Mouse (Mus musculus) T-helper 1 cell (primary cell): ENCODE data around the gene Lrrc4.

Experiments used
- in situ Hi-C: fragments of 300-600 bp; cut with MboI, MseI; formaldehyde crosslinking; loops from one replicate; pipeline ENCODE4 v1.15.1; 2025; ENCODE audit warnings: high pct_unique_total_duplicates

Lrrc4 gene

GRCm38 (mm10) chr6:28771331-28771730, 60.2 kb downstream of the Lrrc4 start:
- in situ Hi-C loops = no loop called here

- in situ Hi-C loops = no loop called here
These were observed 63.6 kb downstream of the Lrrc4 start for GRCm38 (mm10) chr6:28767891-28768481.

GRCm38 (mm10) chr6:28766622-28767021, 64.9 kb downstream of the Lrrc4 start:
- in situ Hi-C loops = no loop called here

GRCm38 (mm10) chr6:28762132-28762775, 69.3 kb downstream of the Lrrc4 start:
- in situ Hi-C loops = no loop called here

- in situ Hi-C loops = no loop called here
These were observed 69.8 kb downstream of the Lrrc4 start for GRCm38 (mm10) chr6:28761728-28762127.

- in situ Hi-C loops = no loop called here
These were observed 73.3 kb downstream of the Lrrc4 start for GRCm38 (mm10) chr6:28758293-28758692.

GRCm38 (mm10) chr6:28756306-28757018, 75.1 kb downstream of the Lrrc4 start:
- in situ Hi-C loops = no loop called here

GRCm38 (mm10) chr6:28754127-28754898, 77.2 kb downstream of the Lrrc4 start:
- in situ Hi-C loops = no loop called here

GRCm38 (mm10) chr6:28753681-28754080, 77.9 kb downstream of the Lrrc4 start:
- in situ Hi-C loops = no loop called here

- in situ Hi-C loops = no loop called here
These were observed 78.3 kb downstream of the Lrrc4 start for GRCm38 (mm10) chr6:28753217-28753616.

GRCm38 (mm10) chr6:28751186-28751585, 80.4 kb downstream of the Lrrc4 start:
- in situ Hi-C loops = no loop called here

GRCm38 (mm10) chr6:28749224-28749623, 82.3 kb downstream of the Lrrc4 start:
- in situ Hi-C loops = no loop called here

- in situ Hi-C loops = no loop called here
These were observed 83.4 kb downstream of the Lrrc4 start for GRCm38 (mm10) chr6:28747931-28748670.

- in situ Hi-C loops = no loop called here
These were observed 84.5 kb downstream of the Lrrc4 start for GRCm38 (mm10) chr6:28747025-28747424.

GRCm38 (mm10) chr6:28745864-28746263, 85.7 kb downstream of the Lrrc4 start:
- in situ Hi-C loops = no loop called here

GRCm38 (mm10) chr6:28743586-28743985, 88.0 kb downstream of the Lrrc4 start:
- in situ Hi-C loops = no loop called here

- in situ Hi-C loops = no loop called here
These were observed 93.9 kb downstream of the Lrrc4 start for GRCm38 (mm10) chr6:28737601-28738000.

- in situ Hi-C loops = no loop called here
These were observed 94.9 kb downstream of the Lrrc4 start for GRCm38 (mm10) chr6:28736665-28737064.

GRCm38 (mm10) chr6:28735116-28735515, 96.4 kb downstream of the Lrrc4 start:
- in situ Hi-C loops = no loop called here

GRCm38 (mm10) chr6:28733884-28734647, 97.5 kb downstream of the Lrrc4 start:
- in situ Hi-C loops = no loop called here

- in situ Hi-C loops = no loop called here
These were observed 100.3 kb downstream of the Lrrc4 start for GRCm38 (mm10) chr6:28731246-28731645.
